Mouse (Mus musculus): ENCODE data around the gene Psmc3.

DNA sequence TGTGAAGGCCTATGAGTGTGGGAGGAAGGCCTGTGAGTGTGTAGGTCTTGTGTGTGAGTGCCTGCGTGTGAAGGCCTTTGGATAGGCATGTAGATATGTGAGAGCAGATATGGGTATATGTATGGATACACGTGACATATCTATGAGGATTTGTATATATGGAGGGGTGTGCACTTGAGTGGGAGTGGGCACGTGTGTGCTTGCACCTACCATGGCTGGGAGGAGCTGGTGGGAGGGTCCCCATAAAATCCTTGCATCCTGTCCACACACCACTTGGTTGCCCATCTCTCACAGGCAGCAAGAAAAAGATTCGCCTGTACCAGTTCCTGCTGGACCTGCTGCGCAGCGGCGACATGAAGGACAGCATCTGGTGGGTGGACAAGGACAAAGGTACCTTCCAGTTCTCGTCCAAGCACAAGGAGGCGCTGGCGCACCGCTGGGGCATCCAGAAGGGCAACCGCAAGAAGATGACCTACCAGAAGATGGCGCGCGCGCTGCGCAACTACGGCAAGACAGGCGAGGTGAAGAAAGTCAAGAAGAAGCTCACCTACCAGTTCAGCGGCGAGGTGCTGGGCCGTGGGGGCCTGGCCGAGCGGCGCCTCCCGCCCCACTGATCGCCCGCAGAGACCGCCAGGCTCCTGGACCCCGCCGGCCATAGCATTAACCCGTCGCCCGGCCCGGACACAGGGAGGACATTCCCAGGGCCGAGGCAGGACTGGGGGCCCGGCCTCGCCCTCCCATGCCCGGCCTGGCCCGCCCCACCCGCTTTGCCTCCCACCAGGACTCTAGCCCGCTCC lies 61.2 kb downstream of the Psmc3 start:
- TF ChIP-seq CTCF (IDR thresholded peaks at IDR 0.05; ENCODE audit: low read depth, low read length) (peak; percentile 100), POLR2A (IDR thresholded peaks at IDR 0.05; ENCODE audit: extremely low read depth, insufficient read depth, low read length) (no peak)

Data from liver, adult 2 months (tissue).